ENCODE assay signal across 16 mouse cellular contexts in the genomic region with DNA sequence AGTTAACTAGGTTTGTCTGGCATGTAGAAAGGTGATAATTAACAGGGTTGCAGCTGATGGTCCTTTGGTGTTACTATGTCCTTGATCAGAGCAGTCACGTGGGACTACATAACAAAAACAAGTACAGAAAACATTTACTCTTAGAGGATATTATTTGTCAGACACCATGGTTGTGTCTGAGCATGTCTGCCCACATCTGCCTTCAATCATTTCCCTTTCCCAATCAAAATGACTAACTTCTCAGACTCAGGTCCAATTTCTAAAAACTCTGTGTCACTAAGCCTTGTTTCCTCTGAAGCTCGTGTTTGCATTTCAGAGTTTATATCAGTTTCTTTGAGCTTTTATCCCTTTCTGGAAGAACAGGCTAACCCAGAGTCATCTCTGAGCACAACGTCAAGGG.
"Had no signal": no experiment of that assay in that cellular context is flagged by ENCODE, and none has a peak within 500 bp of the region (broad histone marks: within the 10 kb centered on the region; RNA-seq: fewer than 3 reads in every experiment).

No protein-coding gene starts in this region.

- H3K36me3 ChIP-seq: limb, embryonic 12.5 days; midbrain, embryonic 10.5 days; neural tube, embryonic 13.5 days; stomach, embryonic 15.5 days had no signal

- H3K4me1 ChIP-seq: limb, embryonic 12.5 days; midbrain, embryonic 10.5 days; neural tube, embryonic 13.5 days; stomach, embryonic 15.5 days had no signal

- H3K27me3 ChIP-seq: limb, embryonic 12.5 days; neural tube, embryonic 13.5 days; stomach, embryonic 15.5 days had no signal

- H3K4me3 ChIP-seq: layer of hippocampus, adult 2 months; limb, embryonic 12.5 days; midbrain, embryonic 10.5 days; neural tube, embryonic 13.5 days; stomach, embryonic 15.5 days had no signal

- H3K9me3 ChIP-seq: limb, embryonic 12.5 days; midbrain, embryonic 10.5 days; neural tube, embryonic 13.5 days; stomach, embryonic 15.5 days had no signal

- DNase-seq: kidney, adult 8-10 months; kidney, postnatal 4 days; liver; lung, adult 2 months; lung, postnatal 4 days; retina, postnatal 1 day; right cerebral cortex, postnatal 4 days; thymus, adult 2 months; thymus, postnatal 25 days had no signal

- H3K9ac ChIP-seq: limb, embryonic 12.5 days; liver, embryonic 14.5 days; neural tube, embryonic 13.5 days; stomach, embryonic 15.5 days had no signal

- H3K27ac ChIP-seq: kidney, postnatal 0 days; layer of hippocampus, adult 2 months; limb, embryonic 12.5 days; liver, embryonic 14.5 days; midbrain, embryonic 10.5 days; neural tube, embryonic 13.5 days; stomach, embryonic 15.5 days had no signal
